Mouse (Mus musculus): Measurements from ENCODE around the gene Gm20696. TPM values are rescaled to one million over a fixed set of nuclear protein-coding genes. Genes with fewer than 3 reads are reported as not detected.

Gene Gm20696
- total and polyA plus RNA-seq, 3 experiments, result 0.59 TPM; not detected in 2

DNA sequence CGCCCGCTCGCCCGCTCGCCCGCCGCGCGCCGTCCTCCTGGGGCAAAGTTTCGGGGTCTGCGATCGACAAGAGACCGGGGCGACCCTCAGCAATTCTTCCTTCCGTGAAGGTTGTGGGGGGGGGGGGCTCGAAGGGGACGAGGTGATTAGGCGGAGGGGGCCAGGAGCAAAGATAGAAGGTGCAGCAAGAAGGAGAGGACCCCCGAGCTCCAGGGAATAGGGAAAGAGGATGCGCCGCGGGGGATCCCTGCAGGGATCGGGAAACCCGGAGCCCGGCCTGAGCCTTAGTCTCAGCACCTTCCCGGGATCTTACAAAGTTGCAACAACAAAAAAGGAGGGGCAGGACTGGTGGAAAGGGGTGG lies 145.9 kb downstream of the Gm20696 start:
- TF ChIP-seq BHLHE40 (IDR thresholded peaks at IDR 0.05; ENCODE audit: low read depth, low read length) (no peak), E2F4 (IDR thresholded peaks at IDR 0.05; ENCODE audit: insufficient replicate concordance, low read depth, low read length) (no peak), CHD2 (IDR thresholded peaks at IDR 0.05; ENCODE audit: low read length) (no peak), MYC (IDR thresholded peaks at IDR 0.05; ENCODE audit: low read depth, low read length) (no peak), KAT2A (IDR thresholded peaks at IDR 0.05; ENCODE audit: insufficient replicate concordance, low read length) (no peak), ETS1 (conservative IDR thresholded peaks at IDR 0.05; ENCODE audit: low read depth, low read length) (no peak), ZC3H11A (IDR thresholded peaks at IDR 0.05; ENCODE audit: low read depth, low read length) (no peak), IRF4 (IDR thresholded peaks at IDR 0.05; ENCODE audit: low read depth, low read length) (no peak), GABPA (IDR thresholded peaks at IDR 0.05; ENCODE audit: insufficient replicate concordance, low read depth, low read length) (no peak), HCFC1 (IDR thresholded peaks at IDR 0.05; ENCODE audit: low read depth, low read length) (no peak), ELF1 (IDR thresholded peaks at IDR 0.05; ENCODE audit: low read depth, low read length) (no peak), CTCF (conservative IDR thresholded peaks at IDR 0.05 in 1 of 2, IDR thresholded peaks at IDR 0.05 in 1 of 2; ENCODE audit: low read depth in 2 of 2, low read length in 2 of 2) (no peak), RCOR1 (conservative IDR thresholded peaks at IDR 0.05; ENCODE audit: low read depth, low read length) (no peak), USF1 (IDR thresholded peaks at IDR 0.05; ENCODE audit: low read depth, low read length) (no peak), NRF1 (IDR thresholded peaks at IDR 0.05; ENCODE audit: low read depth, low read length) (no peak), ZMIZ1 (IDR thresholded peaks at IDR 0.05; ENCODE audit: low read depth, low read length) (no peak), EP300 (IDR thresholded peaks at IDR 0.05; ENCODE audit: low read length) (no peak)
- peak overlapping the region in 2 of 3 experiments; percentile 70 to 81 for H3K4me3 ChIP-seq (replicated peaks in 1 of 3; ENCODE audit: low read depth in 2 of 3, low read length in 2 of 3, poor library complexity in 1 of 3)
- in situ Hi-C loops (cut with MboI; ENCODE audit: low pct_ligation_motif_present, low pct_unique_long_range_greater_than_20kb, low sequenced_read_pairs), result no loop called here
- DNase-seq (ENCODE audit: extremely low read depth), result no peak
- peaks cover 0 to 9% of the 10 kb centered on the region in 2 experiments; a peak in 2 of 4 replicates for H3K4me1 ChIP-seq (ENCODE audit: control insufficient read depth in 1 of 2, insufficient read depth in 2 of 2)
- H3K9me3 ChIP-seq (replicated peaks; ENCODE audit: low read length), result no peaks in the 10 kb centered on the region
- H3K79me2 ChIP-seq (replicated peaks; ENCODE audit: control insufficient read depth, extremely low read depth, insufficient read depth, poor library complexity, severe bottlenecking), result no peaks in the 10 kb centered on the region
- no peak overlapping the region for H3K27ac ChIP-seq (ENCODE audit: insufficient read depth, low read depth)
- H3K4me2 ChIP-seq (ENCODE audit: insufficient read depth, low read depth, poor library complexity, severe bottlenecking), result peak overlapping the region; percentile 73
- peaks cover 33% of the 10 kb centered on the region for H3K27me3 ChIP-seq (replicated peaks)
- H3K36me3 ChIP-seq (replicated peaks in 1 of 2; ENCODE audit: control insufficient read depth in 1 of 2, insufficient read depth in 1 of 2, low read length in 1 of 2), result no peaks in the 10 kb centered on the region
- dilution Hi-C loops (cut with MboI; ENCODE audit: extremely low pct_ligation_motif_present, extremely low pct_unique_long_range_greater_than_20kb, low sequenced_read_pairs), result no loop called here
- peak overlapping the region; percentile 65; the same call in 1 of the 2 replicates for H3K9ac ChIP-seq (ENCODE audit: insufficient read depth, low read depth)

DNA sequence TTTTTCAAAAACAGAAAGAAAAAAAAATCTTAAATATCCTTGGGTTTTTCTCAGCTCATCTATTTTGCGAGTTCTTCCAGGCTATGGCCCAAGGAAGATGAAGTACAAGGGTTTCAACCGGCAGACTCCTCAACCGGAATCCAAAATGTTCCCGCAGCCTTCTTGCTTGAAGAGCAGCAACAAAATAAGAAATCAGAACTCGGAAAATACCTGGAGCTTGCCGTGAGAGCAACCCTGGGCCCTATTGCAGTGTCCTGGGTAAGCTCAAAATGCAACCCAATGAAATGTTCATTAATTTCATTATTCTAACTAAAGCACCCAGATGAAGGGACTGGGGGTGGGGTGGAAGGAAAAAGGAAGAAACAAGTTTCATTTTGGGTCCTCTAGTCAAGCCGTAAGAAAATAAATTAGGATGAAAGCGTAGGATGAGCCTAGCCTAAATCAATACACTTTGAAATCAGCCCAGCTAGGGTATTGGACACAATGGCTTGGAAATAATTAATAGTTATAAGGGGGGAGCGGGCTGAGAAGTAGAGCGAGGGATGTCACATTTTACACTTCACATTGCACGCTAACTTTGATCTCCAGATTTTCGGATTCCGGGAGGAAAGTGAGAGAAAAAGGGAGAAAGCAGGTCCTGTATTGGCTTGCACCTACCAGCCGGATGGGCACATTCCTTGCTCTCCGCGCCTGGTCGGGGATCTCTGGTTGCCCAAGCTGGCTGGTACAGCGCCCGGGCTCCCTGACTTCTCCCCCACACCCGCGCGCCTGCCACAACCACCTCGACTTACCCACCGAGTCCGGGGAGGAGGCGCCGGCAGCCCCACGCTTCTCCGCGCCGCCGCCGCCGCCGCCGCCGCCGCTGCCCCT lies 146.6 kb downstream of the Gm20696 start:
- H3K9ac ChIP-seq (ENCODE audit: insufficient read depth, low read depth), result no peak overlapping the region
- H3K4me1 ChIP-seq (ENCODE audit: control insufficient read depth in 1 of 2, insufficient read depth in 2 of 2), result peaks cover 0 to 15% of the 10 kb centered on the region in 2 experiments; a peak in 2 of 4 replicates
- no peak for DNase-seq (ENCODE audit: extremely low read depth)
- H3K36me3 ChIP-seq (replicated peaks in 1 of 2; ENCODE audit: control insufficient read depth in 1 of 2, insufficient read depth in 1 of 2, low read length in 1 of 2), result no peaks in the 10 kb centered on the region
- dilution Hi-C loops (cut with MboI; ENCODE audit: extremely low pct_ligation_motif_present, extremely low pct_unique_long_range_greater_than_20kb, low sequenced_read_pairs) (no loop called here), in situ Hi-C loops (cut with MboI; ENCODE audit: low pct_ligation_motif_present, low pct_unique_long_range_greater_than_20kb, low sequenced_read_pairs) (no loop called here)
- no peak overlapping the region for H3K27ac ChIP-seq (ENCODE audit: insufficient read depth, low read depth)
- H3K9me3 ChIP-seq (replicated peaks; ENCODE audit: low read length), result no peaks in the 10 kb centered on the region
- H3K27me3 ChIP-seq (replicated peaks), result peaks cover 33% of the 10 kb centered on the region
- H3K4me3 ChIP-seq (replicated peaks in 1 of 3; ENCODE audit: low read depth in 2 of 3, low read length in 2 of 3, poor library complexity in 1 of 3), result no peak overlapping the region
- H3K4me2 ChIP-seq (ENCODE audit: insufficient read depth, low read depth, poor library complexity, severe bottlenecking), result no peak overlapping the region
- no peaks in the 10 kb centered on the region for H3K79me2 ChIP-seq (replicated peaks; ENCODE audit: control insufficient read depth, extremely low read depth, insufficient read depth, poor library complexity, severe bottlenecking)
- TF ChIP-seq ZMIZ1 (IDR thresholded peaks at IDR 0.05; ENCODE audit: low read depth, low read length), result no peak
- TF ChIP-seq EP300 (IDR thresholded peaks at IDR 0.05; ENCODE audit: low read length), result no peak
- TF ChIP-seq CHD1 (IDR thresholded peaks at IDR 0.05; ENCODE audit: low read depth, low read length), result no peak
- no peak for TF ChIP-seq ZC3H11A (IDR thresholded peaks at IDR 0.05; ENCODE audit: low read depth, low read length)
- TF ChIP-seq HCFC1 (IDR thresholded peaks at IDR 0.05; ENCODE audit: low read depth, low read length), result no peak
- TF ChIP-seq UBTF (IDR thresholded peaks at IDR 0.05; ENCODE audit: low read depth, low read length), result no peak
- TF ChIP-seq GABPA (IDR thresholded peaks at IDR 0.05; ENCODE audit: insufficient replicate concordance, low read depth, low read length), result no peak
- TF ChIP-seq NRF1 (IDR thresholded peaks at IDR 0.05; ENCODE audit: low read depth, low read length), result no peak
- TF ChIP-seq MEF2A (IDR thresholded peaks at IDR 0.05; ENCODE audit: borderline replicate concordance, low read depth, low read length), result no peak
- TF ChIP-seq JUND (conservative IDR thresholded peaks at IDR 0.05; ENCODE audit: low read depth, low read length), result no peak
- no peak for TF ChIP-seq MXI1 (IDR thresholded peaks at IDR 0.05; ENCODE audit: low read depth, low read length)
- no peak for TF ChIP-seq PAX5 (IDR thresholded peaks at IDR 0.05; ENCODE audit: low read length)
- no peak for TF ChIP-seq TBP (conservative IDR thresholded peaks at IDR 0.05; ENCODE audit: low read depth, low read length)
- no peak for TF ChIP-seq ELF1 (IDR thresholded peaks at IDR 0.05; ENCODE audit: low read depth, low read length)
